Mouse (Mus musculus) forebrain, embryonic 10.5 days (tissue): Measurements from ENCODE around the gene 1700001K19Rik. TPM values are rescaled to one million over a fixed set of nuclear protein-coding genes. Genes with fewer than 3 reads are reported as not detected.
"Not testable (repeated sequence)": the region's sequence is repeated elsewhere in the genome, so short reads cannot be mapped to it uniquely, and the experiment has no call there.

ENCODE experiments used
- DNase-seq: peaks from one replicate; pipeline ENCODE4 v3.0.0-alpha.2; 2017; ENCODE audit warnings: low spot score; ENCODE audit errors: extremely low spot score
- H3K27ac ChIP-seq: fragments of 300-500 bp; sonication (generic); 2 replicates; pipeline ENCODE4 v1.5.1; 2016; ENCODE audit warnings: mild to moderate bottlenecking
- H3K27me3 ChIP-seq: fragments of 300-500 bp; sonication (generic); 2 replicates; pipeline ENCODE4 v1.6.1; 2016; ENCODE audit warnings: mild to moderate bottlenecking; ENCODE audit not compliant: poor library complexity, severe bottlenecking
- H3K36me3 ChIP-seq: fragments of 300-500 bp; sonication (generic); replicated peaks from 2 replicates; pipeline ENCODE4 v1.6.1; 2016; ENCODE audit warnings: mild to moderate bottlenecking, moderate library complexity
- H3K4me1 ChIP-seq: fragments of 300-500 bp; sonication (generic); 2 replicates; pipeline ENCODE4 v1.6.1; 2016
- H3K4me3 ChIP-seq: fragments of 300-500 bp; sonication (generic); 2 replicates; pipeline ENCODE4 v1.5.1; 2016; ENCODE audit warnings: mild to moderate bottlenecking, moderate library complexity
- H3K9me3 ChIP-seq: fragments of 300-500 bp; sonication (generic); 2 replicates; pipeline ENCODE4 v1.6.1; 2016; ENCODE audit warnings: mild to moderate bottlenecking, moderate library complexity
- WGBS: fragments of 180-500 bp; shearing (Covaris S2); methylation state at CpG from one replicate; pipeline ENCODE4 v1.1.7; 2016; 5-methylcytosine and 5-hydroxymethylcytosine counted together
- polyA plus RNA-seq: library from polyadenylated mRNA; unstranded; fragments of >200 nt; fragmentation: Nextera tagmentation; extraction: Ambion mirVana; gene quantifications from 2 replicates; pipeline ENCODE4 v1.2.1, GENCODE M21; 2016

1700001K19Rik gene
- polyA plus RNA-seq, 1 experiment from 2014 or later: not detected

GRCm38 (mm10) chr12:110689919-110690643 is 7.7 kb upstream of the 1700001K19Rik start:
- Histone ChIP-seq H3K4me1 (peaks cover 16% of the 10 kb centered on the region), H3K9me3 (no peaks in the 10 kb centered on the region), H3K27ac (no peak overlapping the region), H3K27me3 (no peaks in the 10 kb centered on the region), H3K36me3 (peaks cover 91% of the 10 kb centered on the region), H3K4me3 (no peak overlapping the region)
- 87% methylated on average over 6 of the region's 6 CpGs for WGBS
- DNase-seq: no peak

GRCm38 (mm10) chr12:110688921-110689320 is 6.5 kb upstream of the 1700001K19Rik start:
- not testable (repeated sequence) for H3K9me3 ChIP-seq, H3K27me3 ChIP-seq, H3K4me1 ChIP-seq, H3K27ac ChIP-seq, H3K4me3 ChIP-seq, DNase-seq
- H3K36me3 ChIP-seq: peaks cover 83% of the 10 kb centered on the region
- WGBS: 97% methylated on average over 3 of the region's 3 CpGs

- Histone ChIP-seq H3K36me3 (peaks cover 75% of the 10 kb centered on the region), H3K27ac (no peak overlapping the region)
Measured at GRCm38 (mm10) chr12:110687894-110688734, 5.7 kb upstream of the 1700001K19Rik start.

GRCm38 (mm10) chr12:110683580-110683979 is 1.2 kb upstream of the 1700001K19Rik start:
- Histone ChIP-seq H3K36me3 (peaks cover 36% of the 10 kb centered on the region), H3K4me3 (no peak overlapping the region), H3K9me3 (no peaks in the 10 kb centered on the region), H3K27ac (no peak overlapping the region), H3K4me1 (no peaks in the 10 kb centered on the region), H3K27me3 (no peaks in the 10 kb centered on the region)
- 100% methylated on average over 1 of the region's 1 CpGs for WGBS
- no peak for DNase-seq

More at GRCm38 (mm10) chr12:110687894-110688734, 5.7 kb upstream of the 1700001K19Rik start:
- DNase-seq: no peak
- Histone ChIP-seq H3K9me3 (no peaks in the 10 kb centered on the region), H3K4me1 (no peaks in the 10 kb centered on the region), H3K27me3 (no peaks in the 10 kb centered on the region), H3K4me3 (no peak overlapping the region)
- 86% methylated on average over 12 of the region's 12 CpGs for WGBS

GRCm38 (mm10) chr12:110681878-110682277 is 541 bp downstream of the 1700001K19Rik start:
- DNase-seq: no peak
- Histone ChIP-seq H3K9me3 (no peaks in the 10 kb centered on the region), H3K4me1 (no peaks in the 10 kb centered on the region), H3K27me3 (no peaks in the 10 kb centered on the region), H3K4me3 (no peak overlapping the region), H3K27ac (no peak overlapping the region), H3K36me3 (peaks cover 19% of the 10 kb centered on the region)
- WGBS: 61% methylated on average over 3 of the region's 3 CpGs

- Histone ChIP-seq H3K4me3 (no peak overlapping the region), H3K9me3 (no peaks in the 10 kb centered on the region), H3K27me3 (no peaks in the 10 kb centered on the region), H3K27ac (0 out of 2 replicates have a peak overlapping the region, but pooled peaks have one; percentile 30), H3K4me1 (no peaks in the 10 kb centered on the region), H3K36me3 (peaks cover 12% of the 10 kb centered on the region)
- WGBS: 72% methylated on average over 7 of the region's 7 CpGs
- no peak for DNase-seq
Measured at GRCm38 (mm10) chr12:110681191-110681590, 1.2 kb downstream of the 1700001K19Rik start.

DNA sequence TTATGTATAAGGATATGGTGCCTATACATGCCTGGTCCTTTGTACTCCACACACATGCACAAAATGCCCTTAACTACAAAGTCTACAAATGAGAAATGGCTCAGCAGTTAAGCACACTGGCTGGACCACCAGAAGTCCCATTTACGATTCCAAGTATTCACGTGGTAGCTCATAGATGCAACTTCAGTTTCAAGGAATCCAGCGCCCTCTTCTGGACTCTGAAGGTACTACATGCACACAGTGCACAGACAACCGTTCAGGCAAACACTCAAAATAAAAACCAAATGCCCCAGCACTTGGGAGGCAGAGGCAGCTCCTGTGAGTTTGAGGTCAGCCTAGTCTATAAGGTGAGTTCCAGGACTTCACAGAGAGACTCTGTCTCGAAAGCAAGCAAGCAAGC is 8.2 kb downstream of the 1700001K19Rik start:
- H3K4me3 ChIP-seq: no peak overlapping the region
- WGBS: 57% methylated on average over 5 of the region's 5 CpGs
- no peaks in the 10 kb centered on the region for H3K27me3 ChIP-seq
- no peak overlapping the region for H3K27ac ChIP-seq
- no peaks in the 10 kb centered on the region for H3K9me3 ChIP-seq
- no peaks in the 10 kb centered on the region for H3K4me1 ChIP-seq
- peaks cover 19% of the 10 kb centered on the region for H3K36me3 ChIP-seq
- DNase-seq: no peak

- H3K27ac ChIP-seq: no peak overlapping the region
- no peaks in the 10 kb centered on the region for H3K9me3 ChIP-seq
- no peak overlapping the region for H3K4me3 ChIP-seq
- peaks cover 86% of the 10 kb centered on the region for H3K36me3 ChIP-seq
- 91% methylated on average over 13 of the region's 13 CpGs for whole genome bisulfite sequencing
- H3K27me3 ChIP-seq: no peaks in the 10 kb centered on the region
- no peaks in the 10 kb centered on the region for H3K4me1 ChIP-seq
- no peak for DNase-seq
Measured at GRCm38 (mm10) chr12:110667466-110668077, 14.8 kb downstream of the 1700001K19Rik start.

DNA sequence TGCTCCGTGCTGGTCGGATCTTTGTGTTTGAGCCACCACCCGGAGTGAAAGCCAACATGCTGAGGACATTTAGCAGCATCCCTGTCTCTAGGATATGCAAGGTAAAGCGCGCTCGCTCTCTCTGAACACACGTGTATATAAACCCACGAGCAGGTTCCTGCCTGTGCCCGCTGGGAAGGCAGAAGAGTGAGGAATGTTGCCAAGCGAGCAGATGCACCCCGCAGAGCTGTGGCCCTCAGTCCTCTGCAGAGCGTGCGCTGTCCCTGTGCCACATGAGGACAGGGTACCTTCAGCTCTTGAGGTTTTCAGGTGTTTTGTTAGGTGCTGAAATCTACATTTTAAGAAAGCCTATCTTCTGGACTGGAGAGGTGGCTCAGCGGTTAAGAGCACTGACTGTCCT is 20.7 kb downstream of the 1700001K19Rik start:
- WGBS: 96% methylated on average over 14 of the region's 14 CpGs
- Histone ChIP-seq H3K4me1 (no peaks in the 10 kb centered on the region), H3K36me3 (peaks cover 100% of the 10 kb centered on the region), H3K4me3 (no peak overlapping the region), H3K9me3 (no peaks in the 10 kb centered on the region), H3K27me3 (no peaks in the 10 kb centered on the region), H3K27ac (no peak overlapping the region)
- no peak for DNase-seq

DNA sequence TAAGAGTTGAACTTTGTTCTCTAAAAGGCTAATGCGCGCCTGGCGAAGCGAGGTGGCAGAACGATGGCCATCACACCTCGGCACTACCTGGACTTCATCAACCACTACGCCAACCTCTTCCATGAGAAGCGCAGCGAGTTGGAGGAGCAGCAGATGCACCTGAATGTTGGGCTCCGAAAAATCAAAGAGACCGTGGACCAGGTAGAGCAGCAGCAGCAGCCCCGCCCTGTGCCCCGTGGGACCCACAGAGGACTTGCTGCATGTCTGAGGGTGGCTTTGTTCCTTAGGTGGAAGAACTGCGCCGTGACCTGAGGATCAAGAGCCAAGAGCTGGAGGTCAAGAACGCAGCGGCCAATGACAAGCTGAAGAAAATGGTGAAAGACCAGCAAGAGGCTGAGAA is 31.0 kb downstream of the 1700001K19Rik start:
- no peak for DNase-seq
- Histone ChIP-seq H3K27ac (no peak overlapping the region), H3K9me3 (no peaks in the 10 kb centered on the region), H3K27me3 (no peaks in the 10 kb centered on the region), H3K4me3 (no peak overlapping the region), H3K36me3 (peaks cover 98% of the 10 kb centered on the region), H3K4me1 (no peaks in the 10 kb centered on the region)
- 96% methylated on average over 17 of the region's 17 CpGs for WGBS

DNA sequence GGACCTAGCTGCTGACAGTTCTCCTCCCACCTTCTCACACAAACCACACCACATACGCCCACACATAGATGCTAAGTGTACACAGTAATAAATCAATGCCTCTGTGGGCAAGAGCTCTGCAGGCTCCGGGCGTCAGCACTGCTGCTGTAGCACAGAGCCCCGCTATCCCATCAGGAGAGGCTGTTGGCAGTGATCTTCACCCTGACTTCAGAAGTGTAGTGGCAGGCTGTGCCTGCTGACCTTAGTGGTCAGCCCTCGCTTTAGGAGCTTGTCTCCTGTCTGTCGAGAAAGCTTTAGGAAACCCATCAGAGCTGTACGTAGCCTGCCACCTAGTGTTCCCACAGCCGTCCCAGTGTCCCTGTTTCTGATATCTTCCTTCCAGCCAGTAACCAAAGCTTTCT is 32.2 kb downstream of the 1700001K19Rik start:
- H3K36me3 ChIP-seq: peaks cover 98% of the 10 kb centered on the region
- 88% methylated on average over 8 of the region's 8 CpGs for WGBS
- no peaks in the 10 kb centered on the region for H3K27me3 ChIP-seq
- no peak overlapping the region for H3K27ac ChIP-seq
- no peak for DNase-seq
- H3K4me1 ChIP-seq: no peaks in the 10 kb centered on the region
- H3K9me3 ChIP-seq: no peaks in the 10 kb centered on the region
- H3K4me3 ChIP-seq: no peak overlapping the region

GRCm38 (mm10) chr12:110637507-110638114 is 44.8 kb downstream of the 1700001K19Rik start:
- H3K27me3 ChIP-seq: no peaks in the 10 kb centered on the region
- peaks cover 100% of the 10 kb centered on the region for H3K36me3 ChIP-seq
- no peak for DNase-seq
- H3K27ac ChIP-seq: no peak overlapping the region
- H3K4me3 ChIP-seq: no peak overlapping the region
- 95% methylated on average over 13 of the region's 13 CpGs for WGBS
- H3K9me3 ChIP-seq: no peaks in the 10 kb centered on the region
- no peaks in the 10 kb centered on the region for H3K4me1 ChIP-seq
